Mouse (Mus musculus) stomach, embryonic 16.5 days (tissue): ENCODE measurements around the gene Mybbp1a. TPM values are rescaled to one million over a fixed set of nuclear protein-coding genes. Genes with fewer than 3 reads are reported as not detected.

Experiments
- ATAC-seq: fragments of 200-750 bp; cut with Nextera tagmentation; 2 replicates; pipeline ENCODE4 v1.8.0; 2017; ENCODE audit warnings: moderate number of reproducible peaks, moderate TSS enrichment; ENCODE audit not compliant: insufficient read depth, low FRiP score
- H3K27ac ChIP-seq: fragments of 300-500 bp; sonication (generic); 2 replicates; pipeline ENCODE4 v1.5.1; 2014; ENCODE audit warnings: low read length
- H3K27me3 ChIP-seq: fragments of 300-500 bp; sonication (generic); 2 replicates; pipeline ENCODE4 v1.6.1; 2014; ENCODE audit warnings: low read length, control low read depth, mixed read lengths; ENCODE audit not compliant: control insufficient read depth, insufficient read depth
- H3K36me3 ChIP-seq: fragments of 300-500 bp; sonication (generic); 2 replicates; pipeline ENCODE4 v1.6.1; 2014; ENCODE audit warnings: low read length; ENCODE audit not compliant: control insufficient read depth, insufficient read depth
- H3K4me1 ChIP-seq: fragments of 300-500 bp; sonication (generic); 2 replicates; pipeline ENCODE4 v1.6.1; 2014; ENCODE audit warnings: low read length, control low read depth, mixed read lengths; ENCODE audit not compliant: control insufficient read depth, insufficient read depth
- H3K4me2 ChIP-seq: fragments of 300-500 bp; sonication (generic); 2 replicates; pipeline ENCODE4 v1.6.1; 2014; ENCODE audit warnings: low read depth, low read length, mixed read lengths
- H3K4me3 ChIP-seq: fragments of 300-500 bp; sonication (generic); replicated peaks from 2 replicates; pipeline ENCODE4 v1.5.1; 2014; ENCODE audit warnings: mild to moderate bottlenecking, low read length
- H3K9ac ChIP-seq: fragments of 300-500 bp; sonication (generic); 2 replicates; pipeline ENCODE4 v1.6.1; 2014; ENCODE audit warnings: low read length
- H3K9me3 ChIP-seq: fragments of 300-500 bp; sonication (generic); replicated peaks from 2 replicates; pipeline ENCODE4 v1.6.1; 2016; ENCODE audit warnings: low read length, control low read depth; ENCODE audit not compliant: control insufficient read depth
- WGBS: fragments of 180-500 bp; shearing (Covaris S2); extraction: QIAGEN DNeasy Blood & Tissue Kit; methylation state at CpG from one replicate; pipeline ENCODE4 v1.1.7; 2014; 5-methylcytosine and 5-hydroxymethylcytosine counted together
- polyA plus RNA-seq: library from polyadenylated mRNA; unstranded; fragments of >200 nt; fragmentation: Nextera tagmentation; extraction: Ambion mirVana; gene quantifications from 2 replicates; pipeline ENCODE4 v1.2.1, GENCODE M21; 2015

Gene Mybbp1a
- polyA plus RNA-seq, result 117 and 133 TPM in 2 replicates

- peak within 1 kb of the TSS; percentile 87 for H3K9ac ChIP-seq
- H3K36me3 ChIP-seq, result peaks cover 33% of the 10 kb centered on the region
- peak within 1 kb of the TSS; percentile 95 for H3K27ac ChIP-seq
- peak within 1 kb of the TSS; percentile 96 for H3K4me2 ChIP-seq
- peaks cover 11% of the 10 kb centered on the region for H3K4me1 ChIP-seq
- WGBS, result under 1% methylated on average over 46 of the region's 46 CpGs
- no peaks in the 10 kb centered on the region for H3K9me3 ChIP-seq
- H3K27me3 ChIP-seq, result no peaks in the 10 kb centered on the region
- H3K4me3 ChIP-seq, result peak within 1 kb of the TSS; percentile 92
- peak; percentile 94 for ATAC-seq
Measured at GRCm38 (mm10) chr11:72440965-72441664, at the start of gene Mybbp1a. TSS of gene Mybbp1a (plus strand) at chr11:72441355.

- Histone ChIP-seq H3K36me3 (no peaks in the 10 kb centered on the region), H3K27ac (0 out of 2 replicates have a peak overlapping the region, but pooled peaks have one; percentile 26), H3K4me3 (no peak overlapping the region), H3K9me3 (no peaks in the 10 kb centered on the region), H3K4me2 (no peak overlapping the region), H3K27me3 (no peaks in the 10 kb centered on the region), H3K9ac (no peak overlapping the region), H3K4me1 (peaks cover 26% of the 10 kb centered on the region)
- 78% methylated on average over 3 of the region's 3 CpGs for WGBS
- ATAC-seq, result no peak
Measured at GRCm38 (mm10) chr11:72393243-72393642, 47.9 kb upstream of the Mybbp1a start.

- 0 out of 2 replicates have a peak, but pooled peaks have one; percentile 11 for ATAC-seq
- no peak overlapping the region for H3K4me3 ChIP-seq
- H3K36me3 ChIP-seq, result no peaks in the 10 kb centered on the region
- 0 out of 2 replicates have a peak overlapping the region, but pooled peaks have one; percentile 26 for H3K27ac ChIP-seq
- no peak overlapping the region for H3K4me2 ChIP-seq
- no peak overlapping the region for H3K9ac ChIP-seq
- 40% methylated on average over 5 of the region's 5 CpGs for WGBS
- peaks cover 26% of the 10 kb centered on the region for H3K4me1 ChIP-seq
- H3K27me3 ChIP-seq, result no peaks in the 10 kb centered on the region
- H3K9me3 ChIP-seq, result no peaks in the 10 kb centered on the region
Measured at GRCm38 (mm10) chr11:72393669-72394068, 47.5 kb upstream of the Mybbp1a start.

- no peak for ATAC-seq
- Histone ChIP-seq H3K36me3 (no peaks in the 10 kb centered on the region), H3K9ac (no peak overlapping the region), H3K27me3 (no peaks in the 10 kb centered on the region), H3K4me1 (peaks cover 26% of the 10 kb centered on the region), H3K4me2 (no peak overlapping the region), H3K4me3 (no peak overlapping the region), H3K9me3 (no peaks in the 10 kb centered on the region), H3K27ac (no peak overlapping the region)
- WGBS, result 63% methylated on average over 2 of the region's 2 CpGs
Measured at GRCm38 (mm10) chr11:72394694-72395093, 46.5 kb upstream of the Mybbp1a start.

GRCm38 (mm10) chr11:72395652-72396051 is 45.5 kb upstream of the Mybbp1a start:
- Histone ChIP-seq H3K27ac (no peak overlapping the region), H3K36me3 (peaks cover 5% of the 10 kb centered on the region; the same call in 1 of the 2 replicates), H3K9ac (no peak overlapping the region), H3K9me3 (no peaks in the 10 kb centered on the region), H3K4me1 (peaks cover 26% of the 10 kb centered on the region), H3K4me2 (no peak overlapping the region), H3K27me3 (no peaks in the 10 kb centered on the region), H3K4me3 (no peak overlapping the region)
- ATAC-seq, result no peak
- WGBS, result 64% methylated on average over 6 of the region's 6 CpGs

GRCm38 (mm10) chr11:72396621-72397020 is 44.5 kb upstream of the Mybbp1a start:
- peak; percentile 67 for ATAC-seq
- WGBS, result 53% methylated on average over 7 of the region's 7 CpGs
- peaks cover 26% of the 10 kb centered on the region for H3K4me1 ChIP-seq
- peak overlapping the region; percentile 81 for H3K27ac ChIP-seq
- H3K9ac ChIP-seq, result 0 out of 2 replicates have a peak overlapping the region, but pooled peaks have one; percentile 1
- H3K9me3 ChIP-seq, result no peaks in the 10 kb centered on the region
- H3K4me2 ChIP-seq, result peak overlapping the region; percentile 10; the same call in 1 of the 2 replicates
- peaks cover 5% of the 10 kb centered on the region; the same call in 1 of the 2 replicates for H3K36me3 ChIP-seq
- no peak overlapping the region for H3K4me3 ChIP-seq
- no peaks in the 10 kb centered on the region for H3K27me3 ChIP-seq

GRCm38 (mm10) chr11:72397072-72397471 is 44.1 kb upstream of the Mybbp1a start:
- Histone ChIP-seq H3K4me1 (peaks cover 26% of the 10 kb centered on the region), H3K9ac (no peak overlapping the region), H3K27me3 (no peaks in the 10 kb centered on the region), H3K4me2 (peak overlapping the region; percentile 10; the same call in 1 of the 2 replicates), H3K9me3 (no peaks in the 10 kb centered on the region), H3K27ac (peak overlapping the region; percentile 81), H3K4me3 (no peak overlapping the region), H3K36me3 (peaks cover 5% of the 10 kb centered on the region; the same call in 1 of the 2 replicates)
- peak; percentile 54; the same call in 1 of the 2 replicates for ATAC-seq
- WGBS, result 48% methylated on average over 10 of the region's 10 CpGs

GRCm38 (mm10) chr11:72397811-72398525 is 43.2 kb upstream of the Mybbp1a start:
- H3K4me1 ChIP-seq, result peaks cover 30% of the 10 kb centered on the region
- H3K36me3 ChIP-seq, result peaks cover 5% of the 10 kb centered on the region; the same call in 1 of the 2 replicates
- H3K4me2 ChIP-seq, result no peak overlapping the region
- no peak overlapping the region for H3K9ac ChIP-seq
- no peak for ATAC-seq
- H3K27ac ChIP-seq, result peak overlapping the region; percentile 81; the same call in 1 of the 2 replicates
- no peaks in the 10 kb centered on the region for H3K9me3 ChIP-seq
- H3K27me3 ChIP-seq, result no peaks in the 10 kb centered on the region
- no peak overlapping the region for H3K4me3 ChIP-seq
- WGBS, result 82% methylated on average over 8 of the region's 8 CpGs

GRCm38 (mm10) chr11:72401068-72401467 is 40.1 kb upstream of the Mybbp1a start:
- Histone ChIP-seq H3K9ac (no peak overlapping the region), H3K9me3 (no peaks in the 10 kb centered on the region), H3K27me3 (no peaks in the 10 kb centered on the region), H3K4me2 (no peak overlapping the region), H3K36me3 (peaks cover 5% of the 10 kb centered on the region; the same call in 1 of the 2 replicates), H3K4me1 (peaks cover 32% of the 10 kb centered on the region), H3K4me3 (no peak overlapping the region), H3K27ac (no peak overlapping the region)
- WGBS, result 86% methylated on average over 12 of the region's 12 CpGs
- ATAC-seq, result no peak
